Mouse (Mus musculus) hindbrain, embryonic 12.5 days (tissue): ENCODE results near the gene Smim13. TPM values are rescaled to one million over a fixed set of nuclear protein-coding genes. Genes with fewer than 3 reads are reported as not detected.
A peak's percentile ranks its signal among the peaks of the same experiment; 100 is the strongest.
"Not testable (repeated sequence)": the region's sequence is repeated elsewhere in the genome, so short reads cannot be mapped to it uniquely, and the experiment has no call there.

ENCODE experiments used
- ATAC-seq: fragments of 200-750 bp; cut with Nextera tagmentation; 2 replicates; pipeline ENCODE4 v1.8.0; 2017; ENCODE audit warnings: moderate TSS enrichment; ENCODE audit not compliant: low FRiP score
- H3K27ac ChIP-seq: fragments of 300-500 bp; sonication (generic); 2 replicates; pipeline ENCODE4 v1.5.1; 2016; ENCODE audit warnings: mild to moderate bottlenecking
- H3K27me3 ChIP-seq: fragments of 300-500 bp; sonication (generic); 2 replicates; pipeline ENCODE4 v1.6.1; 2016; ENCODE audit warnings: mild to moderate bottlenecking
- H3K36me3 ChIP-seq: fragments of 300-500 bp; sonication (generic); 2 replicates; pipeline ENCODE4 v1.6.1; 2016; ENCODE audit warnings: mild to moderate bottlenecking
- H3K4me1 ChIP-seq: fragments of 300-500 bp; sonication (generic); 2 replicates; pipeline ENCODE4 v1.6.1; 2016
- H3K4me2 ChIP-seq: fragments of 300-500 bp; sonication (generic); replicated peaks from 2 replicates; pipeline ENCODE4 v1.6.1; 2016; ENCODE audit warnings: mild to moderate bottlenecking
- H3K4me3 ChIP-seq: fragments of 300-500 bp; sonication (generic); 2 replicates; pipeline ENCODE4 v1.5.1; 2016; ENCODE audit warnings: mild to moderate bottlenecking
- H3K9ac ChIP-seq: fragments of 300-500 bp; sonication (generic); 2 replicates; pipeline ENCODE4 v1.6.1; 2016; ENCODE audit warnings: mild to moderate bottlenecking, moderate library complexity
- H3K9me3 ChIP-seq: fragments of 300-500 bp; sonication (generic); replicated peaks from 2 replicates; pipeline ENCODE4 v1.6.1; 2016; ENCODE audit warnings: mild to moderate bottlenecking
- WGBS: fragments of 180-500 bp; shearing (Covaris S2); methylation state at CpG from one replicate; pipeline ENCODE4 v1.1.7; 2016; 5-methylcytosine and 5-hydroxymethylcytosine counted together
- polyA plus RNA-seq: library from polyadenylated mRNA; unstranded; fragments of >200 nt; fragmentation: Nextera tagmentation; extraction: Ambion mirVana; gene quantifications from 2 replicates; pipeline ENCODE4 v1.2.1, GENCODE M21; 2016

The Smim13 gene
- 20.0 and 21.5 TPM in 2 replicates for polyA plus RNA-seq

DNA sequence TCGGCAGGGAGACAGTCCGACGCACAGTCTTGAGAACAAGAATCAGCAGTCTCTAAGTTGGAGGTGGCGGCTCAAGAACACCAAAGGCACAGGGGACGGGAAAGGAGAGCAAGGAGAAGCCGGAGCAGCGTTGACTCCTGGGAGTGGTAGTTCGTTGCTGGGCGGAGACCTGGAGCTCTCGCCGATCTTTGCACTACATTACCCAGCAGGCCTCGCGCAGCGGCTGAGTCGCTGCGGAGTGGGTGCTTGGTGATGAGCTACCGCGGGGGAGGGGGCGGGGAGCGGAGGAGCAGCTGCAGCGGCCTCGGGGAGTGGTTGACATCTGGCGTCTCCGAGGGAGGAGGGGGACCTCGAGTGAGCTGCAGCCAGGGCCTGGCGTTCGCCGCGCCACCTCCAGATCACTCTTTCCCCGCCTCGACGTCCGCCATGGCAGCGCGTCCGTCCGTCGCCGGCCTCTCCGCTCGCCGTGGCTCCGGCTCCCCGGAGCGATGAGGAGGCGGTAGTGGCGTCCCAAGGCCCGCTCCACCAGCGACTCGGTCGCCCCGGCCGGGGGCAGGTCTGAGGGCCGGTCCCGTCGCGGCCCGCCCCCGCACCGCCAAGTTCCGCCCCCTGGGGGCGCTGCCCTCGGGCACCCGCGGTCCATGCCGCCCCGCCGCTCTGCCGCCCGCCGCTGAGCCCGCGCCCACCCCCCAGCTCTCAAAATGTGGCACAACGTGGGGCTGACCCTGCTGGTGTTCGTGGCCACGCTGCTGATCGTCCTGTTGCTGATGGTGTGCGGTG, at the start of gene Smim13:
Smim13 (plus strand) TSS at position 307 of the 780 bp plus-strand sequence.
- peak within 1 kb of the TSS; percentile 74 for H3K9ac ChIP-seq
- H3K4me1 ChIP-seq = peaks cover 7% of the 10 kb centered on the region
- H3K27ac ChIP-seq = peak within 1 kb of the TSS; percentile 89
- no peaks in the 10 kb centered on the region for H3K36me3 ChIP-seq
- no peaks in the 10 kb centered on the region for H3K9me3 ChIP-seq
- H3K4me3 ChIP-seq = peak within 1 kb of the TSS; percentile 79
- H3K4me2 ChIP-seq = peak within 1 kb of the TSS; percentile 64
- H3K27me3 ChIP-seq = no peaks in the 10 kb centered on the region
- WGBS = under 1% methylated on average over 71 of the region's 78 CpGs
- ATAC-seq = peak; percentile 99

DNA sequence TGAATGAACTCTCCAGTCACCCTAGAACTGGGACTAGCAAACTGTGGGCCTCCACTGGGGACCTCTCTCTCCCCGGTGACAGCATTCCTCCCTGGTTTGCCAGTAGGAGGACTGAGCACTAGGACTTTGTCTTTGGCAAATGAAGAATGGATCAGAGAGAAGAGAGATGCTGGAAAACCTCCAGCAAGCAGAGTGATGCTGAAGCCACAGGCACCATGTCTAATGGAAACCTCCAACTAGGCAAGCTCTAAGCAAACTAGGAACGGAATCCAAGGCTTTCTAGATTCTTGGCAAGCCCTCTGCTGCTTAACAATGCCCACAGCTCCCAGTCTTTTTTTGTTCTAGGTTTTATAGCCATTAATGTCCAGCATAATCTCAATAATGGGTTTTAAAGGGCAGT, 48.8 kb upstream of the Smim13 start:
- Histone ChIP-seq H3K36me3 (no peaks in the 10 kb centered on the region), H3K9me3 (no peaks in the 10 kb centered on the region), H3K27me3 (no peaks in the 10 kb centered on the region), H3K4me2 (no peak overlapping the region), H3K4me3 (no peak overlapping the region), H3K27ac (no peak overlapping the region), H3K9ac (no peak overlapping the region), H3K4me1 (peaks cover 12% of the 10 kb centered on the region)
- 78% methylated on average over 2 of the region's 2 CpGs for WGBS
- no peak for ATAC-seq

DNA sequence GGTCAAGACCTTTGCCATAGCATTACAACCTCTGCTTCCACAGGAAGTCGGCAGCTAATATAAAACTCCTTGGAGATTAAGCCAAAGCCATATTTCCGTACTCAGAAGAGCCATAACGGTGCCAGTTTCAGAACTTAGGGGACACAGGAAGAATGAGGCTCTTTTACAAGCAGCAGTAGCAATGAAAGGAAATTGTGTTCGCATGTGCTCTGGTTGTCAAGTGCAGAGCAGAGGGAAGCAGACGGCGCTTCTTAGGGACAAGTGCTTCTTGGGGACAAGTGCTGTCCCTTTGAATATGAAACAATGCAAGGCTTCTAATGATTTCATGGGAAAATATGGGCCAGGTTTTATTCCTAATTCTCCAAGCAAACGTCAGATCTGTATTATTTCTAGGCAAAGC, 46.4 kb upstream of the Smim13 start:
- 63% methylated on average over 7 of the region's 7 CpGs for WGBS
- Histone ChIP-seq H3K9ac (no peak overlapping the region), H3K27ac (no peak overlapping the region), H3K4me2 (no peak overlapping the region), H3K27me3 (no peaks in the 10 kb centered on the region), H3K4me3 (no peak overlapping the region), H3K36me3 (no peaks in the 10 kb centered on the region), H3K4me1 (peaks cover 12% of the 10 kb centered on the region), H3K9me3 (no peaks in the 10 kb centered on the region)
- no peak for ATAC-seq

DNA sequence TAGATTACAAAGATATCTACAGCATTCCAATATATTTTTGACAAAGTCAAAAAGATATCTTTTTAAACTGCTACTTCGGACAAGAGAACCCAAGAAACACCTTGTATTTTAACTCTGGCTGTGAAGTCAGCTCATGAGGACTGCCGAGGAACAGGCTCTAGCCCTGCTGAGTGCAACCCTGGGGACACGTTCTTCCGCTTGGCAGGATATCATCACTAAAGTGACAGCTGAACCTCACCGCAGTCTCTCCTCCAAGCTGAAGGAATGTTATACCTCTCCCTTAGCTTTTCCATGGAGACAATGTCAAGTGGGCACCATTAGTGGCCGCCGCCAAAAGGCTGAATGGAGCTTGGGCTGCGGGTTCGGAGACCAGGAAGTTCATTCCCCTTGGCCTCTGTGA, 46.0 kb upstream of the Smim13 start:
- H3K27me3 ChIP-seq = no peaks in the 10 kb centered on the region
- H3K9me3 ChIP-seq = no peaks in the 10 kb centered on the region
- H3K4me3 ChIP-seq = no peak overlapping the region
- H3K9ac ChIP-seq = no peak overlapping the region
- no peak overlapping the region for H3K4me2 ChIP-seq
- 68% methylated on average over 9 of the region's 9 CpGs for WGBS
- H3K27ac ChIP-seq = no peak overlapping the region
- peaks cover 12% of the 10 kb centered on the region for H3K4me1 ChIP-seq
- H3K36me3 ChIP-seq = no peaks in the 10 kb centered on the region
- ATAC-seq = no peak

DNA sequence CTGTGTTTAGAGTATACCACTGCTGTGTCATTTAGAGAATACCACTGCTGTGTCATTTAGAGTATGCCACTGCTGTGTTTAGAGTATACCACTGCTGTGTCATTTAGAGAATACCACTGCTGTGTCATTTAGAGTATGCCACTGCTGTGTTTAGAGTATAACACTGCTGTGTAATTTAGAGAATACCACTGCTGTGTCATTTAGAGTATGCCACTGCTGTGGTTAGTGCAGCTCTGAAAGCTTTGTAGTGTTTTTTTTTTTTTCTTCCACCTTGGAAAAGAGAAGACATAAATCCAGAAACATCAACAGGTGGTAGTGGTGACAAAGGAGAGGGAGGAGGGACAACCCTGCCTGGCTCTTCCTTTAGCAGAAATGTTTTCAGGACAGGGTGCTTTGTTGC, 44.1 kb upstream of the Smim13 start:
- not testable (repeated sequence) for H3K27me3 ChIP-seq, H3K4me2 ChIP-seq, H3K4me3 ChIP-seq, H3K9ac ChIP-seq, ATAC-seq, H3K27ac ChIP-seq, H3K36me3 ChIP-seq, H3K9me3 ChIP-seq
- peaks cover 12% of the 10 kb centered on the region for H3K4me1 ChIP-seq

DNA sequence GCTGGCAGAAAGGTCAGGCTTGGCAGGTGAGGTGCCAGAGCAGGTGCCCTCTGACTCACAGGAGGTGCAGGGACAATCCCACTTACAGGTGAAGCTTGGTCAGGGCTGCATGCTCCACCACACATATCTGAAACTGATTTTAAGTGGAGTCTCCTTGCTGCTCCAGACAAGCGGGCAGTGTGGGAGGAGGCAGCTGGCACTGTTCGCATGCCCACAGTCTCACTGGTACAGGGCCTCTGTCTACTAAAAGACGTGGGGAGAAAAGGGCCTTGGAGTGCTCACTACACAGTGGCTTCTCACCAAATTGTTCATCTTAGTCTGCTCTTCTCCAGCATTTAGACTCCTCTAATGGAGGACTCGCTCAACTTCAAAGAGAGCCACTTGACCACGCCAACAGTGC, 43.4 kb upstream of the Smim13 start:
- no peaks in the 10 kb centered on the region for H3K36me3 ChIP-seq
- 95% methylated on average over 5 of the region's 5 CpGs for WGBS
- H3K27me3 ChIP-seq = no peaks in the 10 kb centered on the region
- H3K27ac ChIP-seq = no peak overlapping the region
- no peak overlapping the region for H3K9ac ChIP-seq
- H3K4me1 ChIP-seq = peaks cover 12% of the 10 kb centered on the region
- ATAC-seq = no peak
- H3K4me2 ChIP-seq = no peak overlapping the region
- no peak overlapping the region for H3K4me3 ChIP-seq
- H3K9me3 ChIP-seq = no peaks in the 10 kb centered on the region

DNA sequence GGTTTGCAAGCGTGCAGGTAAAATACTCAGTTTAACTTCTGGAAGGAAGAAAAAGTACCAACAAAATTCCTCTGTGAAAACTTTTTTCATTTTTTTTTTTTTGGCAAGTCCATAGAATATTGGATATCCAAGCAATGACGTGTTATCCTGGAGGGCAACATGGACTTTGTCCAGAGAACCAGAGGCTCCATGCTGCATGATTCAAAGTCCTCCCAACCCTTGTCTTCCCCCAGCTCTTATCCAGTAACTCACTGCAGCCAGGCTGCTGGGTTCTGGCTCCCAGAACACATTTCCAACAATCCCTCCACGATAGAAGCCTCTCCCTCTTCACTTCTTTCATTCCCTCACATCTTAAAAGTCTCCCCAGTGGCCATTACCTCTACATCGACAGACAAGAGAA, 38.4 kb upstream of the Smim13 start:
- 86% methylated on average over 4 of the region's 4 CpGs for WGBS
- H3K27ac ChIP-seq = no peak overlapping the region
- ATAC-seq = no peak
- H3K4me3 ChIP-seq = no peak overlapping the region
- H3K36me3 ChIP-seq = no peaks in the 10 kb centered on the region
- no peaks in the 10 kb centered on the region for H3K4me1 ChIP-seq
- no peaks in the 10 kb centered on the region for H3K9me3 ChIP-seq
- no peak overlapping the region for H3K4me2 ChIP-seq
- no peak overlapping the region for H3K9ac ChIP-seq
- no peaks in the 10 kb centered on the region for H3K27me3 ChIP-seq

DNA sequence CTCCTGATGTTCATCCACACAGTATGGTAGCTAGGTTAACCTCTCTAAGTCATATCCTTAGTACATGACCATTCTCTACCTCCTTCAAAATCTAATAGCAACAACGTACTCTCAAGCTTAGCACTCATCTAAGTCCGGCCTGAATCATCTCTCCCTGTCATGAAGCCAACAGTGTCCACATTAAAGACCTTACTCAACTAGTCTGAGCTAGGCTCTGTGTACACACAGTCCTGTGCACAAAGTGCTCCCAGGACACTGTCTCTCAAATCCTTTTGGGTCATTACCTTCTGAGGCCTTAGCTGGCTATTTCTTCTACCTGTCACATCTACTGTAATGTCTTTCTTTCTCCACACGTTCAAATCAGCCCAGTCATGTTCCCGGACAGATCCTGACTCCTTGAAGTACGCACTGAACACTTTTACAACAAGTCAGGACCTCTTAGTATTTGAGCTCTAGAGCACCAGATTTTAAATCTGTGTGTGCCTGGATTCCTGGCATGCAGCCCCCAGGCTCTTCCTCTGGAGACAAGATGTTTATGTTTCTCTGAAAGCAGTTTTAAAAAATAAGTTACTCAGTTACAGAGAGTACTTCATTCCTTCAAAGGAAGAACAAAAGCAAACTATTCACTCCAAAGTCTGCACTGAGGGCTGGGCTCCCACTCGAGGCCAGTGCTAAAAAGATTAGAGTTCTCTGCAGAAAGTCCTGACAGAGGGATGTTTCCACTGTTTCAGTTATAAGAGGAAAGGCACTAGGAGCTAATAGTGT, 36.9 kb upstream of the Smim13 start:
- Histone ChIP-seq H3K4me2 (no peak overlapping the region), H3K27ac (no peak overlapping the region), H3K4me1 (no peaks in the 10 kb centered on the region), H3K4me3 (no peak overlapping the region), H3K27me3 (no peaks in the 10 kb centered on the region), H3K9me3 (no peaks in the 10 kb centered on the region), H3K9ac (no peak overlapping the region), H3K36me3 (no peaks in the 10 kb centered on the region)
- no peak for ATAC-seq
- WGBS = 80% methylated on average over 6 of the region's 6 CpGs

DNA sequence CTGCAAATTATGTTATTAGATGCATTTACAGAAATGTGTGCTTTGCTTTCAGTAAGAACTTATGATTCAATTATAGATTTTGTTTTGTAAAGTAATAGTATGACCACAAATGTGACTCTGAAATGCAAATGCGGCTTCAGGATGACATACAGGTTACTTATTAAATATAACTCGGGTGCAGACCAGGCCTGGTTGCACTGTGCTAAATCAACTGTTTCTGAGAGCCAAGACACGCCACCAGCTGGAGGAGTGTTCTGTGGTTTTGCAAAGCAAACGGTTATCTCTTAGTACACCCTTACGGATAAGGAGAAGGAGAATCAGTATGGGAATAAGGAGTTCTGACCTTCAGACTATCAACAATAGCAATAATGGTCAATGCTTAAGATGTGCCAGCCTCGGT, 34.0 kb upstream of the Smim13 start:
- Histone ChIP-seq H3K27ac (no peak overlapping the region), H3K36me3 (no peaks in the 10 kb centered on the region), H3K9me3 (peaks cover 3% of the 10 kb centered on the region), H3K4me3 (no peak overlapping the region), H3K9ac (no peak overlapping the region), H3K27me3 (no peaks in the 10 kb centered on the region), H3K4me1 (peaks cover 11% of the 10 kb centered on the region; the same call in 1 of the 2 replicates), H3K4me2 (no peak overlapping the region)
- 91% methylated on average over 6 of the region's 6 CpGs for WGBS
- ATAC-seq = no peak

DNA sequence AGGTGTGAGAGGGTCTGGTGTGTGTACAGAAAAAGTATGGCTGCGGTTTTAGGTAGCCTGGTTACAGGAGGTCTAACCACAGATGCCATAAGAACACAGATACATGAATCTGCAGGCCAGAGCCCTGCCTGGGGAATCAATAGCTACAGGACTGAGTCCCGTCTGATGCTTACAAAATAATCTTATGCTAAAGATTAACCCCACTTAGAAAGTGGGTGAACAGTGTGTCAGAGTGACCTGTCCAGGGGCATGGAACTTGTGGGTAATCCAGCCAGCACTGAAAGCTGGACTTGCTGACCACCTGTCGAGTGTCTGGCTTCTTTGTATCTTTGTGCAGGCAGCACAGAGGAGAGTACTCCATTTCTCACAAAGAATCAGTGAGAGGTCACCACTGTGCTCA, 33.4 kb upstream of the Smim13 start:
- no peak overlapping the region for H3K4me2 ChIP-seq
- H3K27me3 ChIP-seq = no peaks in the 10 kb centered on the region
- ATAC-seq = no peak
- peaks cover 8% of the 10 kb centered on the region for H3K9me3 ChIP-seq
- no peak overlapping the region for H3K4me3 ChIP-seq
- WGBS = 78% methylated on average over 3 of the region's 3 CpGs
- no peaks in the 10 kb centered on the region for H3K36me3 ChIP-seq
- no peak overlapping the region for H3K27ac ChIP-seq
- H3K9ac ChIP-seq = no peak overlapping the region
- peaks cover 11% of the 10 kb centered on the region; the same call in 1 of the 2 replicates for H3K4me1 ChIP-seq

DNA sequence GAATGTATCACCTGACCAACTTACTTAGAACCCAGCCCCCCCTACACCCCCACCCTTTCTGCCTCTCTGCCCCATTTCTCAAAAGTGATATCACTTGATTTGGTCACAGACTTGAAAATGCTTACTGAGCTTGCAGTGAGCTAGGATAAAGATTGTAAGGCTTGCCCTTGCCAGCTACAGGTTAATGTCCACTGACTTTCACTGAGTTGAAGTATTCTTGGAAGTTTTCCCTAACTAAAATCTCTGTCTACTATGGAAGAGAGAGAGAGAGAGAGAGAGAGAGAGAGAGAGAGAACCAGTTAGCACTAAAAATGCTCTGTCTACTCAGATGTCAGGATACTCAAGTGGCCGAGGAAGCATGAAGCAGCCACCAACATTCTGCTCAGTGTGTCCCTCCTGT, 30.6 kb upstream of the Smim13 start:
- Histone ChIP-seq H3K27ac (no peak overlapping the region), H3K9ac (peak overlapping the region; percentile 77; the same call in 1 of the 2 replicates), H3K4me3 (peak overlapping the region; percentile 73), H3K4me2 (peak overlapping the region; percentile 49), H3K27me3 (no peaks in the 10 kb centered on the region), H3K4me1 (peaks cover 11% of the 10 kb centered on the region; the same call in 1 of the 2 replicates), H3K36me3 (no peaks in the 10 kb centered on the region), H3K9me3 (peaks cover 30% of the 10 kb centered on the region)
- 27% methylated on average over 1 of the region's 1 CpGs for WGBS
- ATAC-seq = no peak

DNA sequence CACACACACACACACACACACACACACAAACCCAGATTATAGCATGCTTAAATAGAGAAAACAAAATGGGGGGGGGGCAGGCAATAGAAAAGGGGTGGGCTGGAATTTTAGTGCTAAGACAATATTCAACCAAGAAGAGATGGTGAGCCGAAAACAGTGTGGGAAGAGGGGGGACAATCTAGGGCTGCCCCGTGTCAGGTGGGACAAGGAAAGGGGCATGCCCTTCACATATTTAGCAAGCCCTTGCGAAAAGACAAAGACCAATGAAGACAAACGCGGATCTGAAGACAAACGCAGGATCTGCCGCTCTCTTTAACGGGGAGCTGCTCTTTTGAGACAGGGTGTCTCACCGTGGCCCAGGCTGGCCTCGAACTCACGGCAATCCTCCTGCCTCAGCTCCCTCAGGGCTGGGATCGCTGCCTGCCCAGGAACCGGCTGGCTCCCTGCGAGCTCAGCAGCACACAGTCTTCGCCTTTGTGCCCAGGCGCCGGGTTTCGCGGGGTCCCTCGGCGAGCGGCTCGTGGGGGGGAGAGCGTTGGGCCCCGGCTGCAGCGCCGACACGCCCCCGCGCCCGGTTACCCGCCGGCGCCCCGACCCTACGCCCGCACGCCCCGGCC, 29.8 kb upstream of the Smim13 start:
- 3% methylated on average over 35 of the region's 39 CpGs for WGBS
- Histone ChIP-seq H3K27me3 (no peaks in the 10 kb centered on the region), H3K27ac (peak overlapping the region; percentile 80), H3K9me3 (peaks cover 32% of the 10 kb centered on the region), H3K4me3 (peak overlapping the region; percentile 73), H3K4me1 (peaks cover 11% of the 10 kb centered on the region; the same call in 1 of the 2 replicates), H3K36me3 (no peaks in the 10 kb centered on the region), H3K4me2 (peak overlapping the region; percentile 49), H3K9ac (peak overlapping the region; percentile 77)
- ATAC-seq = peak; percentile 89
